Mouse (Mus musculus) brown adipose tissue, adult 24 weeks (tissue): ENCODE results near the gene Tcea3. TPM values are rescaled to one million over a fixed set of nuclear protein-coding genes. Genes with fewer than 3 reads are reported as not detected.

Experiments
- H3K27ac ChIP-seq: fragments of 200-500 bp; replicated peaks from 2 replicates; pipeline ENCODE4 v1.5.1; 2012; ENCODE audit warnings: low read depth, mild to moderate bottlenecking, low read length
- H3K4me1 ChIP-seq: fragments of 200-500 bp; 2 replicates; pipeline ENCODE4 v1.6.1; 2012; ENCODE audit warnings: low read length, mixed read lengths; ENCODE audit not compliant: control insufficient read depth, insufficient read depth, insufficient read length
- H3K4me3 ChIP-seq: fragments of 200-500 bp; 2 replicates; pipeline ENCODE4 v1.5.1; 2012; ENCODE audit warnings: low read depth, mild to moderate bottlenecking, low read length, moderate library complexity; ENCODE audit not compliant: insufficient read depth
- polyA plus RNA-seq: library from polyadenylated mRNA; stranded (reverse); fragments of >200 nt; gene quantifications from 2 replicates; pipeline ENCODE4 v1.2.4, GENCODE M21; 2012; ENCODE audit not compliant: missing spikeins, insufficient read depth, insufficient read length

The Tcea3 gene
- polyA plus RNA-seq, 1 experiment = 11.6 TPM

- Histone ChIP-seq H3K4me1 (peaks cover 15% of the 10 kb centered on the region), H3K4me3 (no peak overlapping the region), H3K27ac (no peak overlapping the region)
Observed at GRCm38 (mm10) chr4:136223549-136224239, 23.8 kb upstream of the Tcea3 start.

GRCm38 (mm10) chr4:136224240-136224559 is 23.3 kb upstream of the Tcea3 start:
- H3K27ac ChIP-seq = no peak overlapping the region

GRCm38 (mm10) chr4:136224677-136225460 is 22.7 kb upstream of the Tcea3 start:
- Histone ChIP-seq H3K4me3 (no peak overlapping the region), H3K27ac (peak overlapping the region; percentile 67), H3K4me1 (peaks cover 10% of the 10 kb centered on the region)

More at GRCm38 (mm10) chr4:136224240-136224559, 23.3 kb upstream of the Tcea3 start:
- no peak overlapping the region for H3K4me3 ChIP-seq
- peaks cover 13% of the 10 kb centered on the region for H3K4me1 ChIP-seq

GRCm38 (mm10) chr4:136227408-136227807 is 20.1 kb upstream of the Tcea3 start:
- Histone ChIP-seq H3K27ac (no peak overlapping the region), H3K4me1 (peaks cover 5% of the 10 kb centered on the region; the same call in 1 of the 2 replicates), H3K4me3 (no peak overlapping the region)

- Histone ChIP-seq H3K4me1 (peaks cover 5% of the 10 kb centered on the region; the same call in 1 of the 2 replicates), H3K27ac (no peak overlapping the region), H3K4me3 (no peak overlapping the region)
Observed at GRCm38 (mm10) chr4:136228640-136229039, 18.9 kb upstream of the Tcea3 start.

- no peaks in the 10 kb centered on the region for H3K4me1 ChIP-seq
- H3K4me3 ChIP-seq = no peak overlapping the region
- H3K27ac ChIP-seq = no peak overlapping the region
Observed at GRCm38 (mm10) chr4:136238669-136239068, 8.9 kb upstream of the Tcea3 start.

GRCm38 (mm10) chr4:136239111-136239510 is 8.4 kb upstream of the Tcea3 start:
- no peak overlapping the region for H3K27ac ChIP-seq

GRCm38 (mm10) chr4:136239622-136240021 is 7.9 kb upstream of the Tcea3 start:
- Histone ChIP-seq H3K4me1 (no peaks in the 10 kb centered on the region), H3K4me3 (no peak overlapping the region), H3K27ac (no peak overlapping the region)

More at GRCm38 (mm10) chr4:136239111-136239510, 8.4 kb upstream of the Tcea3 start:
- H3K4me1 ChIP-seq = no peaks in the 10 kb centered on the region
- H3K4me3 ChIP-seq = no peak overlapping the region

- H3K4me1 ChIP-seq = no peaks in the 10 kb centered on the region
- H3K27ac ChIP-seq = no peak overlapping the region
- H3K4me3 ChIP-seq = no peak overlapping the region
Observed at GRCm38 (mm10) chr4:136240123-136240522, 7.4 kb upstream of the Tcea3 start.

- Histone ChIP-seq H3K4me1 (no peaks in the 10 kb centered on the region), H3K4me3 (no peak overlapping the region), H3K27ac (no peak overlapping the region)
Observed at GRCm38 (mm10) chr4:136240955-136241354, 6.6 kb upstream of the Tcea3 start.

- Histone ChIP-seq H3K27ac (no peak overlapping the region), H3K4me1 (no peaks in the 10 kb centered on the region), H3K4me3 (no peak overlapping the region)
Observed at GRCm38 (mm10) chr4:136242065-136242703, 5.3 kb upstream of the Tcea3 start.

GRCm38 (mm10) chr4:136242728-136243127 is 4.8 kb upstream of the Tcea3 start:
- no peaks in the 10 kb centered on the region for H3K4me1 ChIP-seq
- no peak overlapping the region for H3K27ac ChIP-seq

GRCm38 (mm10) chr4:136244208-136244607 is 3.3 kb upstream of the Tcea3 start:
- peaks cover 3% of the 10 kb centered on the region; the same call in 1 of the 2 replicates for H3K4me1 ChIP-seq
- H3K27ac ChIP-seq = no peak overlapping the region
- no peak overlapping the region for H3K4me3 ChIP-seq

More at GRCm38 (mm10) chr4:136242728-136243127, 4.8 kb upstream of the Tcea3 start:
- H3K4me3 ChIP-seq = no peak overlapping the region

GRCm38 (mm10) chr4:136245681-136246080 is 1.8 kb upstream of the Tcea3 start:
- Histone ChIP-seq H3K4me3 (no peak overlapping the region), H3K4me1 (peaks cover 3% of the 10 kb centered on the region; the same call in 1 of the 2 replicates), H3K27ac (no peak overlapping the region)

- Histone ChIP-seq H3K27ac (no peak overlapping the region), H3K4me3 (no peak overlapping the region), H3K4me1 (peaks cover 3% of the 10 kb centered on the region; the same call in 1 of the 2 replicates)
Observed at GRCm38 (mm10) chr4:136246568-136246969, 960 bp upstream of the Tcea3 start.
